1 mouse cellular context compared by ENCODE assay signal in genomic region chr1:91333582-91333981, GRCm38 (mm10).
A peak's percentile ranks its signal among the peaks of the same experiment; 100 is the strongest.
TF ChIP-seq lines count a peak whose summit lies in the region.

No protein-coding gene starts in this region.

TF ChIP-seq in MEL, 35 proteins besides CTCF, POLR2A, EP300 and RAD21:
- 0 out of 2 replicates have a peak, but pooled peaks have one; percentile 41 for TF ChIP-seq TAL1 (IDR thresholded peaks at IDR 0.05; ENCODE audit: low read length)
- peak; percentile 24; the same call in 1 of the 2 replicates for TF ChIP-seq GATA1 (IDR thresholded peaks at IDR 0.05; ENCODE audit: low read depth, low read length)
- no peak for TF ChIP-seq BHLHE40 (IDR thresholded peaks at IDR 0.05; ENCODE audit: borderline replicate concordance, low read depth, low read length)
